16 mouse cellular contexts compared by ENCODE assay signal in genomic region chr13:56770136-56770578, GRCm38 (mm10). TPM values are rescaled to one million over a fixed set of nuclear protein-coding genes. Genes with fewer than 3 reads are reported as not detected.
DNase-seq lines count a peak whose midpoint lies in the region; ATAC-seq lines count a peak whose summit lies in the region.
"Had no signal": no experiment of that assay in that cellular context is flagged by ENCODE, and none has a peak within 500 bp of the region (broad histone marks: within the 10 kb centered on the region; RNA-seq: fewer than 3 reads in every experiment).

No protein-coding gene starts in this region.

- ATAC-seq in hindbrain, embryonic 13.5 days (ENCODE audit: low FRiP score): no peak
- ATAC-seq in midbrain, embryonic 16.5 days: no peak

- H3K27ac ChIP-seq in forebrain, embryonic 10.5 days: peak overlapping the region; percentile 54; the same call in 1 of the 2 replicates
- peak overlapping the region; percentile 68 for H3K27ac ChIP-seq in hindbrain, embryonic 13.5 days
- H3K27ac ChIP-seq in midbrain, embryonic 16.5 days (ENCODE audit: low read length): peak overlapping the region; percentile 24
- H3K27ac ChIP-seq: gastrocnemius, adult 2 months; kidney, postnatal 0 days; limb, embryonic 12.5 days had no signal

- no peak overlapping the region for H3K9ac ChIP-seq in hindbrain, embryonic 13.5 days
- no peak overlapping the region for H3K9ac ChIP-seq in midbrain, embryonic 16.5 days (ENCODE audit: low read depth, low read length)
- H3K9ac ChIP-seq: limb, embryonic 12.5 days had no signal

- no peaks in the 10 kb centered on the region; the same call in 1 of the 2 replicates for H3K9me3 ChIP-seq in forebrain, embryonic 10.5 days
- no peaks in the 10 kb centered on the region for H3K9me3 ChIP-seq in hindbrain, embryonic 13.5 days
- H3K9me3 ChIP-seq in midbrain, embryonic 16.5 days (replicated peaks; ENCODE audit: control insufficient read depth, low read length, poor library complexity, severe bottlenecking): no peaks in the 10 kb centered on the region
- H3K9me3 ChIP-seq: limb, embryonic 12.5 days had no signal

- intact Hi-C loops in heart, postnatal 10 days (cut with DNase I): no loop called here

- DNase-seq in cerebellum, adult 9-10 months: peak; percentile 7
- no peak for DNase-seq in cerebellum, adult 18-20 months
- no peak for DNase-seq in forebrain, embryonic 10.5 days (ENCODE audit: extremely low spot score, low spot score)
- no peak for DNase-seq in yolk sac, embryonic 10.5 days (ENCODE audit: low spot score)
- no peak for DNase-seq in B cell, adult 2 months
- DNase-seq in heart, postnatal 10 days: no peak
- DNase-seq: adrenal gland, postnatal 25 days; gastrocnemius, adult 2 months; lung, adult 18-20 months; right cerebral cortex, postnatal 4 days had no signal

- H3K4me1 ChIP-seq in forebrain, embryonic 10.5 days: peaks cover 62% of the 10 kb centered on the region
- H3K4me1 ChIP-seq in hindbrain, embryonic 13.5 days (replicated peaks): peaks cover 62% of the 10 kb centered on the region
- H3K4me1 ChIP-seq in midbrain, embryonic 16.5 days (ENCODE audit: control insufficient read depth, insufficient read depth, low read length): peaks cover 33% of the 10 kb centered on the region

- WGBS in forebrain, embryonic 10.5 days: 54% methylated on average over 1 of the region's 1 CpGs
- WGBS in hindbrain, embryonic 13.5 days: 59% methylated on average over 1 of the region's 1 CpGs
- WGBS in midbrain, embryonic 16.5 days: 38% methylated on average over 1 of the region's 1 CpGs

- H3K4me3 ChIP-seq in forebrain, embryonic 10.5 days: no peak overlapping the region
- no peak overlapping the region for H3K4me3 ChIP-seq in hindbrain, embryonic 13.5 days
- H3K4me3 ChIP-seq in midbrain, embryonic 16.5 days (ENCODE audit: low read depth, low read length): no peak overlapping the region
- H3K4me3 ChIP-seq: gastrocnemius, adult 2 months; limb, embryonic 12.5 days had no signal

- no peak overlapping the region for H3K4me2 ChIP-seq in hindbrain, embryonic 13.5 days
- no peak overlapping the region for H3K4me2 ChIP-seq in midbrain, embryonic 16.5 days (ENCODE audit: low read length)
- H3K4me2 ChIP-seq: limb, embryonic 12.5 days had no signal

- peaks cover 26% of the 10 kb centered on the region for H3K27me3 ChIP-seq in forebrain, embryonic 10.5 days (ENCODE audit: poor library complexity, severe bottlenecking)
- H3K27me3 ChIP-seq in hindbrain, embryonic 13.5 days: 0 out of 2 replicates have a peak, but pooled peaks cover 7% of the 10 kb centered on the region
- no peaks in the 10 kb centered on the region for H3K27me3 ChIP-seq in midbrain, embryonic 16.5 days (ENCODE audit: control insufficient read depth, insufficient read depth, low read depth, low read length)
- H3K27me3 ChIP-seq: limb, embryonic 12.5 days had no signal

- no peaks in the 10 kb centered on the region for H3K36me3 ChIP-seq in forebrain, embryonic 10.5 days (replicated peaks)
- no peaks in the 10 kb centered on the region for H3K36me3 ChIP-seq in hindbrain, embryonic 13.5 days
- H3K36me3 ChIP-seq in midbrain, embryonic 16.5 days (ENCODE audit: control insufficient read depth, insufficient read depth, low read length): no peaks in the 10 kb centered on the region
- H3K36me3 ChIP-seq: limb, embryonic 12.5 days had no signal

RNA-seq across cellular contexts. Expression of gene Gm45623, which starts 16.5 kb away (rescaled TPM):
- not detected in 2 replicates for polyA plus RNA-seq in forebrain, embryonic 10.5 days (2016; fragmentation: Nextera tagmentation; extraction: Ambion mirVana)
- 1.5 and 1.7 TPM in 2 replicates for polyA plus RNA-seq in hindbrain, embryonic 13.5 days (2015; fragmentation: Nextera tagmentation; extraction: Ambion mirVana)
- polyA plus RNA-seq in midbrain, embryonic 16.5 days (2015; fragmentation: Nextera tagmentation; extraction: Ambion mirVana): 3.0 and 4.5 TPM in 2 replicates
- total RNA-seq in heart, postnatal 10 days (2021): under 1 TPM in 1 of 2 experiments, not detected in 1; 0.22 TPM
- total RNA-seq: adrenal gland, postnatal 25 days; gastrocnemius, adult 2 months; megakaryocyte progenitor cell, adult 5-6 weeks had no signal
- polyA plus RNA-seq: kidney, postnatal 0 days; limb, embryonic 12.5 days; neural tube, embryonic 11.5 days had no signal
